Mouse (Mus musculus): ENCODE measurements around the gene Sfta2. TPM values are rescaled to one million over a fixed set of nuclear protein-coding genes. Genes with fewer than 3 reads are reported as not detected.

The Sfta2 gene
- polyA plus RNA-seq, 1 experiment from 2014 or later: not detected

DNA sequence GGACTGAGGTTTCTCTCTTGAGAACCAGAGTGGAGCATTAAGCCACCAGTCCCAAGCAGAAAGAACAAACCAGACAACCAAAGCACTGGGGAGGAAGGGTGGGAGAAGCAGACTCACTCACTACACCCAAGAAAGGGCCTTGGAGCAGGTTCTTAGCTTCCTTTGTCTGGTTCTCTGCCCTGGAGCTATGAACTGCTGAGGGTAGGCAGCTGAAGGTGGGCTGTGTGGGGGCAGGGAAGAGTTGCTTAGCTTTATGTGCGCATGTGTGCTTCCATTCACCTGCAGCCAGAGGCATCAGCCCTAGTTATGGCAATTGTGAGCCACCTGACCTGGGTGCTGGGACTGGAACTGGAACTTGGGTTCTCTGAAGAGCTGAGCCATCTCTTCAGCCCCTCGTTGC, 51.7 kb downstream of the Sfta2 start:
- no peak for ATAC-seq
- H3K36me3 ChIP-seq (ENCODE audit: control insufficient read depth, insufficient read depth): peaks cover 13% of the 10 kb centered on the region
- no peak overlapping the region for H3K9ac ChIP-seq (replicated peaks; ENCODE audit: low read depth, low read length)
- no peak overlapping the region for H3K4me2 ChIP-seq (ENCODE audit: low read length)
- no peak overlapping the region for H3K27ac ChIP-seq (ENCODE audit: low read length)
- H3K4me1 ChIP-seq (replicated peaks; ENCODE audit: control insufficient read depth, insufficient read depth, low read length): no peaks in the 10 kb centered on the region
- H3K4me3 ChIP-seq (replicated peaks; ENCODE audit: low read length): no peak overlapping the region
- H3K9me3 ChIP-seq (ENCODE audit: control insufficient read depth, low read length): no peaks in the 10 kb centered on the region
- WGBS: 88% methylated on average over 2 of the region's 2 CpGs
- no peaks in the 10 kb centered on the region for H3K27me3 ChIP-seq (replicated peaks; ENCODE audit: control insufficient read depth, insufficient read depth, low read length)

- Histone ChIP-seq H3K27me3 (replicated peaks; ENCODE audit: control insufficient read depth, insufficient read depth, low read length) (no peaks in the 10 kb centered on the region), H3K9me3 (ENCODE audit: control insufficient read depth, low read length) (no peaks in the 10 kb centered on the region), H3K36me3 (ENCODE audit: control insufficient read depth, insufficient read depth) (no peaks in the 10 kb centered on the region), H3K4me2 (ENCODE audit: low read length) (no peak overlapping the region), H3K4me1 (replicated peaks; ENCODE audit: control insufficient read depth, insufficient read depth, low read length) (peaks cover 13% of the 10 kb centered on the region), H3K9ac (replicated peaks; ENCODE audit: low read depth, low read length) (no peak overlapping the region), H3K4me3 (replicated peaks; ENCODE audit: low read length) (no peak overlapping the region), H3K27ac (ENCODE audit: low read length) (no peak overlapping the region)
- no peak for ATAC-seq
- 82% methylated on average over 17 of the region's 17 CpGs for WGBS
These were observed 64.7 kb downstream of the Sfta2 start for GRCm38 (mm10) chr17:35665957-35666515.

DNA sequence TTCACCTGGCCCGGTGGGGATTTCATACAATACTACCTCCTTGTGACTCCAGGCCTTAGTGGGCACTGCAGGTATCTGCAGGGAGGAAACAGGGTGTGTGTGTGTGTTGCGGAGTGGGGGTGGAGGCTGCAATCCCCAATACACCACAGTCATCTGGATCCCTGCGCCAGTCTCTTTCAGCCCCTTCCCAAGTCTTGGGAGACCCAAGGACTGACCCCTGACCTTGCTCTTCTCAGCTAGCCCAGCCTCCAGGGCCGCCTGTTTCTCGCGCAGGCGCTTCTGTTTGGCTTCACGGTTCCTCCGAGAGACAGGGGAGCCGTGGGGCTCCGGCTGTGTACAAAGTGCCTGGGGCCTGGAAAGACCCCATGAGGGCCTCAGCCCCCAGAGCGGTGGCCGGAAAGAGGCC, 65.5 kb downstream of the Sfta2 start:
- Histone ChIP-seq H3K4me1 (replicated peaks; ENCODE audit: control insufficient read depth, insufficient read depth, low read length) (peaks cover 13% of the 10 kb centered on the region), H3K9me3 (ENCODE audit: control insufficient read depth, low read length) (no peaks in the 10 kb centered on the region)
- peak; percentile 42; the same call in 1 of the 2 replicates for ATAC-seq

GRCm38 (mm10) chr17:35667334-35668065, 66.2 kb downstream of the Sfta2 start, which contains the start of gene Vars2:
Gene Vars2 (minus strand): TSS chr17:35667592.
- under 1% methylated on average over 61 of the region's 61 CpGs for WGBS

More for the DNA sequence above, 65.5 kb downstream of the Sfta2 start:
- Histone ChIP-seq H3K27me3 (replicated peaks; ENCODE audit: control insufficient read depth, insufficient read depth, low read length) (no peaks in the 10 kb centered on the region), H3K9ac (replicated peaks; ENCODE audit: low read depth, low read length) (peak overlapping the region; percentile 89), H3K36me3 (ENCODE audit: control insufficient read depth, insufficient read depth) (no peaks in the 10 kb centered on the region), H3K4me3 (replicated peaks; ENCODE audit: low read length) (peak overlapping the region; percentile 84), H3K4me2 (ENCODE audit: low read length) (peak overlapping the region; percentile 74), H3K27ac (ENCODE audit: low read length) (peak overlapping the region; percentile 83)
- 3% methylated on average over 13 of the region's 13 CpGs for WGBS

DNA sequence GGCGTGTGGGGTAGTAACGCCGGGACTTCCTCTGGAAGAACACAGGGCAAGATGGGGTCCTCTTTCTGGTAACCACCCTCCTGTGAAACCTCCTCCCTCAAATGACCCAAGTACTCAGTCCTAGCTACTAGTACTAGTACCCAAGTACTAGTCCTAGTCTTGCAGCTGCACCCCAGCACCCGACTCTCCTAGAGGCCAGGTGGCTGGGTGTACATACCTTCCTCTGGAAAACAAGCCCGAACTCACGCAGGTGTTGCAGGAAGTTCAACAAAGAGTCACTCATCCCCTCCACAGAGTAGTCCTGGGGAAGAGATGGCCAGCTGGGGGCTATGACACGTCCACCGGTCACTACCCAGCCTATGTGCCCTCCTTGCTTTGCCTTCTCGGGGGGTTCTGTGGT, 68.4 kb downstream of the Sfta2 start:
- no peak overlapping the region for H3K27ac ChIP-seq (ENCODE audit: low read length)
- no peak overlapping the region for H3K4me2 ChIP-seq (ENCODE audit: low read length)
- H3K9ac ChIP-seq (replicated peaks; ENCODE audit: low read depth, low read length): no peak overlapping the region
- no peaks in the 10 kb centered on the region for H3K36me3 ChIP-seq (ENCODE audit: control insufficient read depth, insufficient read depth)
- no peak for ATAC-seq
- no peak overlapping the region for H3K4me3 ChIP-seq (replicated peaks; ENCODE audit: low read length)
- H3K9me3 ChIP-seq (ENCODE audit: control insufficient read depth, low read length): no peaks in the 10 kb centered on the region
- H3K27me3 ChIP-seq (replicated peaks; ENCODE audit: control insufficient read depth, insufficient read depth, low read length): no peaks in the 10 kb centered on the region
- peaks cover 20% of the 10 kb centered on the region for H3K4me1 ChIP-seq (replicated peaks; ENCODE audit: control insufficient read depth, insufficient read depth, low read length)
- 96% methylated on average over 9 of the region's 9 CpGs for WGBS

More at GRCm38 (mm10) chr17:35667334-35668065, 66.2 kb downstream of the Sfta2 start, which contains the start of gene Vars2:
- Histone ChIP-seq H3K4me2 (ENCODE audit: low read length) (peak within 1 kb of the TSS; percentile 74), H3K36me3 (ENCODE audit: control insufficient read depth, insufficient read depth) (no peaks in the 10 kb centered on the region), H3K27ac (ENCODE audit: low read length) (peak within 1 kb of the TSS; percentile 83), H3K9me3 (ENCODE audit: control insufficient read depth, low read length) (no peaks in the 10 kb centered on the region), H3K27me3 (replicated peaks; ENCODE audit: control insufficient read depth, insufficient read depth, low read length) (no peaks in the 10 kb centered on the region), H3K4me1 (replicated peaks; ENCODE audit: control insufficient read depth, insufficient read depth, low read length) (peaks cover 13% of the 10 kb centered on the region), H3K9ac (replicated peaks; ENCODE audit: low read depth, low read length) (peak within 1 kb of the TSS; percentile 89), H3K4me3 (replicated peaks; ENCODE audit: low read length) (peak within 1 kb of the TSS; percentile 84)
- peak; percentile 91 for ATAC-seq

DNA sequence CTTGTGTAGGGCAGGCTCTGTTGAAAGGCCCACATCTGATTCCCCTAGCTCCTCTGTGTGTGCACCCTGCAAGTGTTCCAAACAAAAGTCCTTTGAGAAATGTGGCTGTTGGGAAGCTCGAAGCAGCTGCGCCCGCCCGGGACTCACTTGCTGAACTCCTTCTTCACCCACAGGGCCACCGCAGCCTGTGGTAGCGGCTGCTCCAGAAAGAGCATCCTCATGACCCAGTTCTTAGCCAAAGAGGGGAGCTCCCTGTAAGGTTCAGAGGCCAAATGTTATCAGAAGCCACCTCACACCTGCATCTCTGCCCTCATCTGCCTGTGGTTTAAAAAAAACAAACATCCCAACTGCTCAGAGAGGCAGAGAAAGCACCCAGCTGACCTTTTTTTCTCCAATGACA, 70.5 kb downstream of the Sfta2 start:
- no peak for ATAC-seq
- H3K4me1 ChIP-seq (replicated peaks; ENCODE audit: control insufficient read depth, insufficient read depth, low read length): peaks cover 15% of the 10 kb centered on the region
- no peak overlapping the region for H3K27ac ChIP-seq (ENCODE audit: low read length)
- 89% methylated on average over 6 of the region's 6 CpGs for WGBS
- H3K9me3 ChIP-seq (ENCODE audit: control insufficient read depth, low read length): no peaks in the 10 kb centered on the region
- H3K4me3 ChIP-seq (replicated peaks; ENCODE audit: low read length): no peak overlapping the region
- no peaks in the 10 kb centered on the region for H3K36me3 ChIP-seq (ENCODE audit: control insufficient read depth, insufficient read depth)
- no peak overlapping the region for H3K9ac ChIP-seq (replicated peaks; ENCODE audit: low read depth, low read length)
- no peak overlapping the region for H3K4me2 ChIP-seq (ENCODE audit: low read length)
- no peaks in the 10 kb centered on the region for H3K27me3 ChIP-seq (replicated peaks; ENCODE audit: control insufficient read depth, insufficient read depth, low read length)

GRCm38 (mm10) chr17:35672527-35672926, 71.2 kb downstream of the Sfta2 start:
- H3K4me3 ChIP-seq (replicated peaks; ENCODE audit: low read length): no peak overlapping the region
- WGBS: 86% methylated on average over 6 of the region's 6 CpGs

GRCm38 (mm10) chr17:35673416-35674035, 72.2 kb downstream of the Sfta2 start, which contains the start of gene Gtf2h4:
Gene Gtf2h4 (minus strand): TSS chr17:35673739.
- under 1% methylated on average over 23 of the region's 23 CpGs for WGBS
- Histone ChIP-seq H3K4me3 (replicated peaks; ENCODE audit: low read length) (peak within 1 kb of the TSS; percentile 67), H3K4me2 (ENCODE audit: low read length) (peak within 1 kb of the TSS; percentile 95), H3K36me3 (ENCODE audit: control insufficient read depth, insufficient read depth) (no peaks in the 10 kb centered on the region), H3K4me1 (replicated peaks; ENCODE audit: control insufficient read depth, insufficient read depth, low read length) (peaks cover 7% of the 10 kb centered on the region), H3K9ac (replicated peaks; ENCODE audit: low read depth, low read length) (peak within 1 kb of the TSS; percentile 80), H3K27ac (ENCODE audit: low read length) (0 out of 2 replicates have a peak within 1 kb of the TSS, but pooled peaks have one; percentile 6), H3K9me3 (ENCODE audit: control insufficient read depth, low read length) (no peaks in the 10 kb centered on the region), H3K27me3 (replicated peaks; ENCODE audit: control insufficient read depth, insufficient read depth, low read length) (no peaks in the 10 kb centered on the region)
- peak; percentile 99 for ATAC-seq

More at GRCm38 (mm10) chr17:35672527-35672926, 71.2 kb downstream of the Sfta2 start:
- H3K9ac ChIP-seq (replicated peaks; ENCODE audit: low read depth, low read length): no peak overlapping the region
- no peak overlapping the region for H3K27ac ChIP-seq (ENCODE audit: low read length)
- no peak for ATAC-seq
- H3K27me3 ChIP-seq (replicated peaks; ENCODE audit: control insufficient read depth, insufficient read depth, low read length): no peaks in the 10 kb centered on the region
- no peaks in the 10 kb centered on the region for H3K36me3 ChIP-seq (ENCODE audit: control insufficient read depth, insufficient read depth)
- no peaks in the 10 kb centered on the region for H3K9me3 ChIP-seq (ENCODE audit: control insufficient read depth, low read length)
- no peak overlapping the region for H3K4me2 ChIP-seq (ENCODE audit: low read length)
- H3K4me1 ChIP-seq (replicated peaks; ENCODE audit: control insufficient read depth, insufficient read depth, low read length): peaks cover 14% of the 10 kb centered on the region

DNA sequence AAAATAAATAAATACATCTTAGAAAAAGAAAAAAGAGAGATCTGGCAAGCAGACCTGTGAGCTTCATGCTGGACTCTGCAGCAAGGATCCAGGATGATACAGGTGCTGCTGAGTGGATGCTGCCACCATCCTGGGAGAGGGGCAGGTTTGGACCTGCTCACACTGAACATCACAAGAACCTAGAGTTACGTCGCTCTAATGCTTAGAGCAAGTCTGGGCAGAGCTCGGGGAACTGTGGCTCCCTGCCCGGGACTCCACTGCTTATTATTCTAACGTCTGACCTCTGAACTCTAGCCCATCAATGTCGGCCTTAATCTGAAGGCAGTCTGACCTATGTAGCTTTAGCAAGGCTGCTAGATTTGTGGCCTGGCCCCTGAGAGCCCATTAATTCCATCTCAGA, 79.2 kb downstream of the Sfta2 start:
- H3K4me2 ChIP-seq (ENCODE audit: low read length): no peak overlapping the region
- H3K9me3 ChIP-seq (ENCODE audit: control insufficient read depth, low read length): no peaks in the 10 kb centered on the region
- H3K27me3 ChIP-seq (replicated peaks; ENCODE audit: control insufficient read depth, insufficient read depth, low read length): no peaks in the 10 kb centered on the region
- H3K36me3 ChIP-seq (ENCODE audit: control insufficient read depth, insufficient read depth): peaks cover 27% of the 10 kb centered on the region
- H3K4me3 ChIP-seq (replicated peaks; ENCODE audit: low read length): no peak overlapping the region
- ATAC-seq: no peak
- H3K9ac ChIP-seq (replicated peaks; ENCODE audit: low read depth, low read length): no peak overlapping the region
- H3K27ac ChIP-seq (ENCODE audit: low read length): no peak overlapping the region
- no peaks in the 10 kb centered on the region for H3K4me1 ChIP-seq (replicated peaks; ENCODE audit: control insufficient read depth, insufficient read depth, low read length)
- 49% methylated on average over 6 of the region's 6 CpGs for WGBS

All from forebrain, embryonic 16.5 days (tissue).